Mouse (Mus musculus) stomach, embryonic 15.5 days (tissue): ENCODE measurements around the gene Tec. TPM values are rescaled to one million over a fixed set of nuclear protein-coding genes. Genes with fewer than 3 reads are reported as not detected.

Experiments used
- ATAC-seq: fragments of 200-750 bp; cut with Nextera tagmentation; 2 replicates; pipeline ENCODE4 v1.8.0; 2017; ENCODE audit warnings: low read depth, moderate number of reproducible peaks, moderate TSS enrichment; ENCODE audit not compliant: insufficient read depth, low FRiP score
- H3K27ac ChIP-seq: fragments of 300-500 bp; sonication (generic); 2 replicates; pipeline ENCODE4 v1.5.1; 2015; ENCODE audit warnings: mild to moderate bottlenecking, inconsistent platforms
- H3K27me3 ChIP-seq: fragments of 300-500 bp; sonication (generic); replicated peaks from 2 replicates; pipeline ENCODE4 v1.6.1; 2015; ENCODE audit warnings: inconsistent platforms
- H3K36me3 ChIP-seq: fragments of 300-500 bp; sonication (generic); 2 replicates; pipeline ENCODE4 v1.6.1; 2015; ENCODE audit warnings: inconsistent platforms
- H3K4me1 ChIP-seq: fragments of 300-500 bp; sonication (generic); 2 replicates; pipeline ENCODE4 v1.6.1; 2015; ENCODE audit warnings: inconsistent platforms
- H3K4me2 ChIP-seq: fragments of 300-500 bp; sonication (generic); 2 replicates; pipeline ENCODE4 v1.6.1; 2015; ENCODE audit warnings: mild to moderate bottlenecking, inconsistent platforms
- H3K4me3 ChIP-seq: fragments of 300-500 bp; sonication (generic); replicated peaks from 2 replicates; pipeline ENCODE4 v1.5.1; 2015; ENCODE audit warnings: inconsistent platforms
- H3K9ac ChIP-seq: fragments of 300-500 bp; sonication (generic); 2 replicates; pipeline ENCODE4 v1.6.1; 2015; ENCODE audit warnings: inconsistent platforms
- H3K9me3 ChIP-seq: fragments of 300-500 bp; sonication (generic); 2 replicates; pipeline ENCODE4 v1.6.1; 2016; ENCODE audit warnings: inconsistent platforms
- WGBS: fragments of 180-500 bp; shearing (Covaris S2); methylation state at CpG from one replicate; pipeline ENCODE4 v1.1.7; 2015; 5-methylcytosine and 5-hydroxymethylcytosine counted together
- polyA plus RNA-seq: library from polyadenylated mRNA; unstranded; fragments of >200 nt; fragmentation: Nextera tagmentation; extraction: Ambion mirVana; gene quantifications from 2 replicates; pipeline ENCODE4 v1.2.1, GENCODE M21; 2015

Gene Tec
- polyA plus RNA-seq, 1 experiment from 2014 or later = 10.8 TPM

DNA sequence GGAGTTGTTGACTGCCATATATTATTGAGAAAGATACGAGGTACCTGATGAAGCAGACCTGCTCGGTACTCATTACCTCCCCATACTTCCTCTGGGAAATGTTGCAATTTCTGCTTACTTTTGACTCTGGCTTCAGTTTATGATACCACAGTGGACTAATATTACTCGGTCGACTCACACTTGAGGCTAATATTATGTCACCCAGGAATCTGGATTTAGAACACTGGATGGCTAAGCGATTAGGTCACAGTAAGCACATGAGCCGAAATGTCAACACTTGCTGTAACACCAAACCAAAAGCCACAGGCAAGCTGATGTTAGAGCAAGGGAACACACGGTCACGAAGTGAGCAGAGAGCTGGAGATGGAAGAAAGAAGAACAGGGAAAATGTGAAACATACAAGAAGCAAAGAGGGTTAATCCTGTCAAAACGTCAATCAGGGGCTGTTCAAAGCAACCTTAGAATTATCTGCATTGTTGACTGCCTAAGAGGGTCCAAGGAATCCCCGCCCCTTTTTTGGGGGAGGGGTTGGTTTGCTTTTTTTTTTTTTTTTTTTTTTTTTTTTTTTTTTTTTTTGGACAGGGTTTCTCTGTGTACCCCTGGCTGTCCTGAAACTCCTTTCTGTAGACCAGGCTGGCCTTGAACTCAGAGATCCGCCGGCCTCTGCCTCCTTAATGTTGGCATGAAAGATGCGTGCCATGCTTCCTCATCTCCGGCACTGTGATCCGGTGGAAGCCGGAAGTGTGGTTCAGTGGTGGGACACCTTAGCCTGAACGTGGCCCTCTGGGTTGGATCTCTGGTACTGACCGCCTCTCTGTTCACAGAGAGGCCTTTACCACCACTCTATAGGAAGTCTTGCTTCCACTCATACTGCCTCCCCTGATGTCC is 36.9 kb upstream of the Tec start:
- no peaks in the 10 kb centered on the region for H3K4me1 ChIP-seq
- H3K27ac ChIP-seq = no peak overlapping the region
- no peak for ATAC-seq
- no peaks in the 10 kb centered on the region for H3K27me3 ChIP-seq
- WGBS = 67% methylated on average over 18 of the region's 18 CpGs
- no peak overlapping the region for H3K9ac ChIP-seq
- no peaks in the 10 kb centered on the region for H3K9me3 ChIP-seq
- H3K4me2 ChIP-seq = no peak overlapping the region
- H3K4me3 ChIP-seq = no peak overlapping the region
- H3K36me3 ChIP-seq = no peaks in the 10 kb centered on the region

DNA sequence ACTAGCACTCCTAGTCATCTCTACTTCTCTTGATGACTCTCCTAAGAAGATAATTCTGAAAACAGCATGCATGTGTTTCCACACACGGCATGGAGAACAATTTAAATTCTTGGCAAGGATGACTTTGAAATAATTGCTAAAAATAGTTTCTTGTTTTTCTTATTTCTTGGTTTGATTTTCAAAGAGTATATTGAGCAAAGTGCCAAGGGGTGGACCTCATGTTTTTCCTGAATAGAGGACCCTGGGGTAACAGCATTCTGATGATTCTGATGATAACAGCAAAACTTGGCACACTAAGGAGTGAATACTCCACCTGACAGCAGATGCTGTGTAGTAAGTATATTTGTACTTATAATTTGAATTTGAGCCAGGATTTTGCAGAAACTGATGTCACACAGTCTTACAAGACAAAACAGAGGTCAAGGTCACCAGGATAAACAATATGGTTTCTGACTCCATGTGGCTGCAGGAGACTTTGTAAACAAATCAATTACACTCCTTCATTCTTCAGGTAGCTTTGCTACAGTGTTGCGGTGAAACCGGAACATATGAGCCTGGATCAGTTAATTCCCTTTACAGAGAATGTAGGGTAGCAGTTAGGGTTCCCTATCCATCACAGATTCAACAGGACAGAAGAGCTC is 34.7 kb upstream of the Tec start:
- Histone ChIP-seq H3K4me2 (no peak overlapping the region), H3K9me3 (no peaks in the 10 kb centered on the region), H3K36me3 (no peaks in the 10 kb centered on the region), H3K27ac (no peak overlapping the region), H3K9ac (no peak overlapping the region), H3K27me3 (no peaks in the 10 kb centered on the region), H3K4me1 (no peaks in the 10 kb centered on the region), H3K4me3 (no peak overlapping the region)
- WGBS = 73% methylated on average over 3 of the region's 3 CpGs
- ATAC-seq = no peak

GRCm38 (mm10) chr5:72902312-72902711 is 34.0 kb upstream of the Tec start:
- WGBS = 77% methylated on average over 3 of the region's 3 CpGs
- H3K4me1 ChIP-seq = no peaks in the 10 kb centered on the region
- no peak overlapping the region for H3K27ac ChIP-seq
- no peaks in the 10 kb centered on the region for H3K9me3 ChIP-seq
- H3K4me3 ChIP-seq = no peak overlapping the region
- no peak overlapping the region for H3K9ac ChIP-seq
- no peaks in the 10 kb centered on the region for H3K36me3 ChIP-seq
- ATAC-seq = no peak
- no peak overlapping the region for H3K4me2 ChIP-seq
- H3K27me3 ChIP-seq = no peaks in the 10 kb centered on the region

DNA sequence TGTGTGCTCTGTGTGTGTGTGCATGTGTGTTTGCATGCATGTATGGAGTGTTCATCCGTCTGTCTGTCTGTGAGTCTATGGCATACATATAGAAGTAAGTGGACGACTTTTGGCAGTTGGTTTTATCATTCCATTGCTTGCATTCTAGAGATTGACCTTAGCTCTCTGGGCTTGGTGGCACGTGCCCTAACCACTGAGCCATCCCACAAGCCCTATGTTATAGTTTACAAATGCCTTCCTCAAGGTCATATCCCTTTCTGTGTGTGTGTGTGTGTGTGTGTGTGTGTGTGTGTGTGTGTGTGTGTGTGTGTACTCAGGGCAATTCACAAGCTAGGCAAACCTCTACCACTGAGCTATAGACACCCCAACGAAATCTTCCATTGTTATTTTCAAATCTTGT is 33.6 kb upstream of the Tec start:
- Histone ChIP-seq H3K27me3 (no peaks in the 10 kb centered on the region), H3K4me1 (no peaks in the 10 kb centered on the region), H3K4me2 (no peak overlapping the region), H3K9ac (no peak overlapping the region), H3K4me3 (no peak overlapping the region), H3K27ac (no peak overlapping the region), H3K9me3 (no peaks in the 10 kb centered on the region), H3K36me3 (no peaks in the 10 kb centered on the region)
- 77% methylated on average over 4 of the region's 4 CpGs for WGBS
- no peak for ATAC-seq

GRCm38 (mm10) chr5:72899255-72899654 is 31.0 kb upstream of the Tec start:
- Histone ChIP-seq H3K27me3 (no peaks in the 10 kb centered on the region), H3K36me3 (no peaks in the 10 kb centered on the region), H3K4me3 (no peak overlapping the region), H3K27ac (no peak overlapping the region), H3K9me3 (no peaks in the 10 kb centered on the region), H3K4me2 (no peak overlapping the region), H3K4me1 (no peaks in the 10 kb centered on the region), H3K9ac (no peak overlapping the region)
- no peak for ATAC-seq
- WGBS = 77% methylated on average over 8 of the region's 8 CpGs

GRCm38 (mm10) chr5:72897998-72898397 is 29.7 kb upstream of the Tec start:
- no peaks in the 10 kb centered on the region for H3K9me3 ChIP-seq
- H3K9ac ChIP-seq = no peak overlapping the region
- H3K4me2 ChIP-seq = no peak overlapping the region
- no peaks in the 10 kb centered on the region for H3K4me1 ChIP-seq
- ATAC-seq = no peak
- no peaks in the 10 kb centered on the region for H3K36me3 ChIP-seq
- no peaks in the 10 kb centered on the region for H3K27me3 ChIP-seq
- no peak overlapping the region for H3K4me3 ChIP-seq
- 56% methylated on average over 6 of the region's 6 CpGs for WGBS
- H3K27ac ChIP-seq = no peak overlapping the region

DNA sequence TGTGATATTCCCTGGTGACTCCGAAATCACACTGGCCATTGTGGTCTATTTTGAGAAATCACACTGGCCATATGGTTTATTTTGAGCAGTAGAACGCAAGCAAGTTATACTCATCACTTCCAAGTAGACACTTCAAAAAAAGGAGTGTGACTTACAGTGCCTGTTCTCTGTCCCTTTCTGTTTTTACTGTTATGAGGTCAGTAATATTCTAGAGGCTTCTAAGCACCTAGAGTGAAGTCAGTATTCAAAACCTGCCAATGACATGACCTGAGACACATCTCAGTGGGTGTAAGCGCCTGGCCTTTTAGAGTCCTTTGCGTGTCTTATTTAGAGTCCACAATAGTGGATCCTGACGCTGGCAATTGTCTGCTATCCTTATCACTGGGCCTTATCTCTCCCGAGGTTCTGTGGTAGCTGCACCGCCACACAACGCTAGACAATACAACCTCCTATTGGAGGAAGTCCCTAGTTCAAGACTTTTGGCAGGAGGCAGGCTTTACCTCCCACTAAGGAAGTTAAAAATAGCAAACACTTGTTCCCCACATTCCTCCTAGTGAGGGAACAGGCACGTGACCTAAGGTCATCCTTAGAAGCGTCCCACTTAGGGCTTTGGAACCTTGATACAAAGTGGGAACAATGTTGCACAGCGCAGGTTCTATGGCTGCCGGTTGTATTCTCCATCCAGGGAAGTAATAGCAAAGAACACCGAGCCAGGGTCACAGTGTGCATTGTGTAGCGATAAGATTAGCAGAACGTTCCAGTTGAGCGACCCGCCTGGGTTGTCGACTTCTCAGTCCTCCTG is 28.4 kb upstream of the Tec start:
- Histone ChIP-seq H3K9me3 (no peaks in the 10 kb centered on the region), H3K4me3 (no peak overlapping the region)

GRCm38 (mm10) chr5:72895261-72895660 is 27.0 kb upstream of the Tec start:
- Histone ChIP-seq H3K4me3 (no peak overlapping the region), H3K36me3 (no peaks in the 10 kb centered on the region), H3K9ac (no peak overlapping the region), H3K4me1 (no peaks in the 10 kb centered on the region), H3K27ac (no peak overlapping the region), H3K27me3 (no peaks in the 10 kb centered on the region), H3K4me2 (no peak overlapping the region), H3K9me3 (no peaks in the 10 kb centered on the region)
- WGBS = 86% methylated on average over 11 of the region's 11 CpGs
- no peak for ATAC-seq

More for the DNA sequence above, 28.4 kb upstream of the Tec start:
- Histone ChIP-seq H3K9ac (no peak overlapping the region), H3K36me3 (no peaks in the 10 kb centered on the region), H3K27ac (no peak overlapping the region), H3K4me1 (no peaks in the 10 kb centered on the region), H3K27me3 (no peaks in the 10 kb centered on the region), H3K4me2 (no peak overlapping the region)
- 63% methylated on average over 18 of the region's 18 CpGs for WGBS
- ATAC-seq = no peak

GRCm38 (mm10) chr5:72893987-72894386 is 25.7 kb upstream of the Tec start:
- H3K4me2 ChIP-seq = no peak overlapping the region
- H3K36me3 ChIP-seq = no peaks in the 10 kb centered on the region
- ATAC-seq = no peak
- H3K27me3 ChIP-seq = no peaks in the 10 kb centered on the region
- H3K4me1 ChIP-seq = no peaks in the 10 kb centered on the region
- no peaks in the 10 kb centered on the region for H3K9me3 ChIP-seq
- WGBS = 64% methylated on average over 5 of the region's 5 CpGs
- no peak overlapping the region for H3K27ac ChIP-seq
- no peak overlapping the region for H3K4me3 ChIP-seq
- no peak overlapping the region for H3K9ac ChIP-seq

DNA sequence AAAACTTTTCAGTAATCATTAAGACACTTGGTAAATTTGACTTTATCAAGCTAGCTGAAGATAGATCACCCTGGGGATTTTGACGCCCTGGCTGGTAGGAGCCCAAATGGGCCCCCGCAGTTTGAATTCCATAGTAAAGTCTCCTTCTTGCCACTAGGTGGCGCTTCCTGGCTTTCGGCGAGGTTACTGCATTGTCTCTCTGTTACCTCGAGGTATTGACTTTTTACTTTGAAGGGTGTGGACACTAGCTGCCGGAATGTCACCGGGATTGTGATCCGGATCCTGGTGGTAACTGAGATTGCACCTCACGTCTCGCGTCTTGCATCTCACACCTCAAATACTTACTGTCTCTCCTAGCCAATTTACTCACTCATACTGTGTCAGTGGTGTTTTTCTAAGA is 23.3 kb upstream of the Tec start:
- no peaks in the 10 kb centered on the region for H3K9me3 ChIP-seq
- WGBS = 3% methylated on average over 12 of the region's 12 CpGs
- H3K36me3 ChIP-seq = no peaks in the 10 kb centered on the region
- no peak for ATAC-seq
- H3K4me1 ChIP-seq = no peaks in the 10 kb centered on the region
- no peak overlapping the region for H3K9ac ChIP-seq
- H3K27ac ChIP-seq = no peak overlapping the region
- H3K27me3 ChIP-seq = no peaks in the 10 kb centered on the region
- H3K4me3 ChIP-seq = no peak overlapping the region
- H3K4me2 ChIP-seq = no peak overlapping the region

DNA sequence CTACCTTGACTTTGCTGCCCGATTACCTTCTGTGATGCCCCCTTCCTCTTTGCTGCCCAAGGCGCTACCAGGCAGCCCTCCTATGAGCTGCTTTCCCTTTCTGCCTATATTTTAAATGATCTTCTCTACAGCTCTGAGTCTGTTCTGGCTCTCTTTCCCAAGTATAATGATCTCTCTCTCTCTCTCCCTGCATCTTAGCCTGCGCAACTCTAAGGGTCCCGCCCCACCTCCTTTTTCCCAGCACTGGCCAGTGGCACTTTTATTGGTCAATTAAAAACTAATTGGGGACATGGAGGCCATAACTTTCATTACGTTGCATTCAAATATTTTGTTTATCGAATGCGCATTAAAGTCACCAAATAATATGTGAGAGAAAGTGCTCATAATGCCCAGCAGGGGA is 20.0 kb upstream of the Tec start:
- no peaks in the 10 kb centered on the region for H3K27me3 ChIP-seq
- no peak overlapping the region for H3K4me3 ChIP-seq
- no peaks in the 10 kb centered on the region for H3K4me1 ChIP-seq
- WGBS = 88% methylated on average over 7 of the region's 7 CpGs
- no peak overlapping the region for H3K4me2 ChIP-seq
- H3K9ac ChIP-seq = no peak overlapping the region
- H3K36me3 ChIP-seq = no peaks in the 10 kb centered on the region
- H3K9me3 ChIP-seq = no peaks in the 10 kb centered on the region
- ATAC-seq = no peak
- no peak overlapping the region for H3K27ac ChIP-seq
